34 mouse cellular contexts compared by ENCODE assay signal in the genomic region with DNA sequence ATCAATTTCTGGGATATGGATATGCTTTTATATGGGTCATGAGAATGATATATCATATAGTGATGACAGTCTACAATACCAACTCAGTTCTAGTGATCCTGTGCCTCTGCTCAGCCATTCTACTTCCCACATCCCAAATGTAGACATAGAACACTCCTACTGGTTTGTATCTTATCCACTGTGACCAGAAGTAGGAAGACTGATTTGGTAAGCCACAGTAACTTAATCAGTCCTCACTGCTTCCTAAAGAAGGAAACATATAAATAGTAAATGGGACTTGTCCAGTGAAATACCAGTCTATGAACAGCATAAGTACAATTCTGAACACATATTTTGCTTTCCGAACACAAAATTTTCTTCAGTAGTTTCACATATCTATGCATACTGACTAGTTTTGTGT.
"Had no signal": no experiment of that assay in that cellular context is flagged by ENCODE, and none has a peak within 500 bp of the region (broad histone marks: within the 10 kb centered on the region; RNA-seq: fewer than 3 reads in every experiment).

No protein-coding gene starts in this region.

- ATAC-seq: hindbrain, embryonic 16.5 days; hindbrain, postnatal 0 days; inflammation-experienced regulatory T-cells, adult 6 months; intestine, embryonic 15.5 days; intestine, embryonic 16.5 days; intestine, postnatal 0 days had no signal

- H3K9me3 ChIP-seq: heart, embryonic 10.5 days; heart, embryonic 12.5 days; heart, embryonic 13.5 days; heart, embryonic 15.5 days; hindbrain, embryonic 12.5 days; hindbrain, embryonic 13.5 days; hindbrain, embryonic 15.5 days; intestine, embryonic 15.5 days; kidney, embryonic 15.5 days had no signal

- H3K27me3 ChIP-seq: heart, embryonic 12.5 days; heart, embryonic 13.5 days; heart, embryonic 15.5 days; hindbrain, embryonic 12.5 days; hindbrain, embryonic 13.5 days; hindbrain, embryonic 15.5 days; intestine, embryonic 15.5 days; kidney, embryonic 15.5 days had no signal

- H3K9ac ChIP-seq: heart, embryonic 12.5 days; heart, embryonic 13.5 days; heart, embryonic 15.5 days; hindbrain, embryonic 12.5 days; hindbrain, embryonic 13.5 days; hindbrain, embryonic 14.5 days; hindbrain, embryonic 15.5 days; intestine, embryonic 15.5 days; kidney, embryonic 15.5 days had no signal

- DNase-seq: heart, postnatal 10 days; heart, postnatal 14 days; heart, postnatal 36 days; heart, postnatal 4 days; kidney, adult 11 months; kidney, adult 18-20 months; kidney, adult 2 months; kidney, adult 8-10 months; kidney, adult 9 months; kidney, postnatal 10 days; kidney, postnatal 14 days; kidney, postnatal 25 days; kidney, postnatal 36 days; kidney, postnatal 4 days; layer of hippocampus, adult 9-11 months; layer of hippocampus, postnatal 36 days had no signal

- H3K4me3 ChIP-seq: heart, embryonic 10.5 days; heart, embryonic 12.5 days; heart, embryonic 13.5 days; heart, embryonic 15.5 days; hindbrain, embryonic 12.5 days; hindbrain, embryonic 13.5 days; hindbrain, embryonic 15.5 days; intestine, embryonic 15.5 days; kidney, embryonic 15.5 days; layer of hippocampus, adult 2 months; left cerebral cortex, adult 2 months had no signal

- H3K27ac ChIP-seq: heart, embryonic 10.5 days; heart, embryonic 13.5 days; heart, embryonic 15.5 days; hindbrain, embryonic 12.5 days; hindbrain, embryonic 13.5 days; hindbrain, embryonic 14.5 days; hindbrain, embryonic 15.5 days; hindbrain, postnatal 0 days; intestine, embryonic 15.5 days; kidney, embryonic 15.5 days; kidney, postnatal 0 days; layer of hippocampus, adult 2 months; left cerebral cortex, adult 2 months had no signal

- H3K4me1 ChIP-seq: heart, embryonic 10.5 days; heart, embryonic 12.5 days; heart, embryonic 13.5 days; heart, embryonic 15.5 days; hindbrain, embryonic 12.5 days; hindbrain, embryonic 13.5 days; hindbrain, embryonic 15.5 days; intestine, embryonic 15.5 days; kidney, embryonic 15.5 days had no signal

- H3K36me3 ChIP-seq: hindbrain, embryonic 12.5 days had no signal
